Mouse (Mus musculus): Measurements from ENCODE around the gene Clec2d.
"Not testable (repeated sequence)": the region's sequence is repeated elsewhere in the genome, so short reads cannot be mapped to it uniquely, and the experiment has no call there.

The Clec2d gene

GRCm38 (mm10) chr6:129187200-129187651 lies 6.8 kb downstream of the Clec2d start:
- DNase-seq (ENCODE audit: low spot score in 2 of 2): no peak

GRCm38 (mm10) chr6:129187816-129188215 lies 7.4 kb downstream of the Clec2d start:
- DNase-seq (ENCODE audit: low spot score in 2 of 2): not testable (repeated sequence)

- DNase-seq (ENCODE audit: low spot score in 2 of 2): no peak
Observed at GRCm38 (mm10) chr6:129193431-129193830, 13.0 kb downstream of the Clec2d start.

- DNase-seq (ENCODE audit: low spot score in 2 of 2): not testable (repeated sequence)
Observed at GRCm38 (mm10) chr6:129200066-129200465, 19.7 kb downstream of the Clec2d start.

GRCm38 (mm10) chr6:129202306-129202705 lies 21.9 kb downstream of the Clec2d start:
- DNase-seq (ENCODE audit: low spot score in 2 of 2): no peak

GRCm38 (mm10) chr6:129204342-129204741 lies 23.9 kb downstream of the Clec2d start:
- DNase-seq (ENCODE audit: low spot score in 2 of 2): no peak

GRCm38 (mm10) chr6:129204838-129205237 lies 24.4 kb downstream of the Clec2d start:
- no peak for DNase-seq (ENCODE audit: low spot score in 2 of 2)

GRCm38 (mm10) chr6:129208891-129209519 lies 28.6 kb downstream of the Clec2d start:
- no peak for DNase-seq (ENCODE audit: low spot score in 2 of 2)

GRCm38 (mm10) chr6:129209785-129210446 lies 29.5 kb downstream of the Clec2d start:
- no peak for DNase-seq (ENCODE audit: low spot score in 2 of 2)

- DNase-seq (ENCODE audit: low spot score in 2 of 2): no peak
Observed at GRCm38 (mm10) chr6:129210447-129210790, 30.0 kb downstream of the Clec2d start.

- DNase-seq (ENCODE audit: low spot score in 2 of 2): no peak
Observed at GRCm38 (mm10) chr6:129212421-129213195, 32.2 kb downstream of the Clec2d start.

- DNase-seq (ENCODE audit: low spot score in 2 of 2): no peak
Observed at GRCm38 (mm10) chr6:129213497-129213896, 33.1 kb downstream of the Clec2d start.

GRCm38 (mm10) chr6:129214263-129214662 lies 33.8 kb downstream of the Clec2d start:
- no peak for DNase-seq (ENCODE audit: low spot score in 2 of 2)

- no peak for DNase-seq (ENCODE audit: low spot score in 2 of 2)
Observed at GRCm38 (mm10) chr6:129215053-129215452, 34.6 kb downstream of the Clec2d start.

GRCm38 (mm10) chr6:129215886-129216637 lies 35.6 kb downstream of the Clec2d start:
- DNase-seq (ENCODE audit: low spot score in 2 of 2): peak in 1 of 2 experiments; percentile 31

GRCm38 (mm10) chr6:129216721-129217230 lies 36.4 kb downstream of the Clec2d start:
- no peak for DNase-seq (ENCODE audit: low spot score in 2 of 2)

GRCm38 (mm10) chr6:129218191-129218696 lies 37.8 kb downstream of the Clec2d start:
- DNase-seq (ENCODE audit: low spot score in 2 of 2): no peak

- no peak for DNase-seq (ENCODE audit: low spot score in 2 of 2)
Observed at GRCm38 (mm10) chr6:129219897-129220517, 39.6 kb downstream of the Clec2d start.

- no peak for DNase-seq (ENCODE audit: low spot score in 2 of 2)
Observed at GRCm38 (mm10) chr6:129221053-129221452, 40.6 kb downstream of the Clec2d start.

- DNase-seq (ENCODE audit: low spot score in 2 of 2): no peak
Observed at GRCm38 (mm10) chr6:129222188-129222800, 41.9 kb downstream of the Clec2d start.

GRCm38 (mm10) chr6:129223611-129224010 lies 43.2 kb downstream of the Clec2d start:
- no peak for DNase-seq (ENCODE audit: low spot score in 2 of 2)
